Mouse (Mus musculus) telencephalon, adult 2 months (tissue): ENCODE results near the gene Capn11.

Experiments used
- DNase-seq: peaks from one replicate; pipeline ENCODE4 v3.0.0-alpha.2; 2011; ENCODE audit warnings: low read depth, low spot score

Capn11 gene

DNA sequence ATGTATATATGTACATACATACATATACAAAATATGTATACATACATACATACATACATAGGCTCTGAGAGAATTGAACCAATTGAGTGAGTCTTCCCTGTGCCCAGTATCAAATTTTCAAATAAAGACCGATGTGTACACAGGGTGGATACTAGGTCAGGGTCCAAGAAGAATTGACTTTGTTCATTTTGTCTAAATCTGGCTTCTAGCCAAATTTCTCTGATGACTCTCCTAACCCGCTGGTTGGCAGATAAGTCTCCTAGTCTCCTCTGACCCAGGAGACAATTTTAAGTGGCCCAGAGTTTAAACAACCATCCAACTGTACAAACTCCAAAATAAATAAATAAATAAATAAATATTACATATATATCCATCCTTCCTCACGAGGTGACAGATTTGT, 60.2 kb downstream of the Capn11 start:
- no peak for DNase-seq

DNA sequence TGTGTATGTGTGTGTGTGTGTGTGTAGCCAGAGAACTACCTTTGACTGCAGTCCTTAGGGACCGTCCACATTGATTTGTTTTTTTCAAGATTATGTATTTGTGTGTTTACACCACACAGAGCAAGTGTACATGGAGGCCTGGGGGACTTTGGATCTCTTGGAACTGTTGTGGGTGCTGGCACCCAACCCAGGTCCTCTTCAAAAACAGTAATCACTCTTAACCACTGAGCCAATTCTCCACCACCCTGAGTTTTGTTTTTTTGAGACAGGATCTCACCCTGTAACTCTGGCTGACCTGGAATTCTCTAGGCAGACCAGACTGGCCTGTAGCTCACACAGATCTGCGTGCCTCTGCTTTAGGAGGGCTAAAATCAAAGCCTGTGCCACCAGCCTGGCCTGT, 60.7 kb downstream of the Capn11 start:
- DNase-seq, result no peak

DNA sequence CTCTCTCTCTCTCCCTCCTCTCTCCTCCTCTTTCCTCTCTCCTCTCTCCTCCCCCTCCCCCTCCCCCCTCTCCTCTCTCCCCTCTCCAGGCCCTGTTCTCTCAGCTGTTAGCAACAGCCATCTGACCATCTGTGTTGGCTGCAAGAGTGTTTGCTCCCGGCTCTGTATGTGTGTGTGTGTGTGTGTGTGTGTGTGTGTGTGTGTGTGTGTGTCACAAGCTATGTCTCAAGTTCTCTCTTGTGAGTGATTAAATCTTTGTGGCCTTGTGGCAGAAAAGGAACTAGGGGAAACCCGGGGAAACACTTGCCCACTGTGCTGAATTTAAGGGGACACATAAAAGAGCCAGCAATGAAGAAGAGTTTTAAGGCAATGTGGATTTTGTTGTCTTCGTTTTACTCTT, 61.3 kb downstream of the Capn11 start:
- DNase-seq, result no peak

DNA sequence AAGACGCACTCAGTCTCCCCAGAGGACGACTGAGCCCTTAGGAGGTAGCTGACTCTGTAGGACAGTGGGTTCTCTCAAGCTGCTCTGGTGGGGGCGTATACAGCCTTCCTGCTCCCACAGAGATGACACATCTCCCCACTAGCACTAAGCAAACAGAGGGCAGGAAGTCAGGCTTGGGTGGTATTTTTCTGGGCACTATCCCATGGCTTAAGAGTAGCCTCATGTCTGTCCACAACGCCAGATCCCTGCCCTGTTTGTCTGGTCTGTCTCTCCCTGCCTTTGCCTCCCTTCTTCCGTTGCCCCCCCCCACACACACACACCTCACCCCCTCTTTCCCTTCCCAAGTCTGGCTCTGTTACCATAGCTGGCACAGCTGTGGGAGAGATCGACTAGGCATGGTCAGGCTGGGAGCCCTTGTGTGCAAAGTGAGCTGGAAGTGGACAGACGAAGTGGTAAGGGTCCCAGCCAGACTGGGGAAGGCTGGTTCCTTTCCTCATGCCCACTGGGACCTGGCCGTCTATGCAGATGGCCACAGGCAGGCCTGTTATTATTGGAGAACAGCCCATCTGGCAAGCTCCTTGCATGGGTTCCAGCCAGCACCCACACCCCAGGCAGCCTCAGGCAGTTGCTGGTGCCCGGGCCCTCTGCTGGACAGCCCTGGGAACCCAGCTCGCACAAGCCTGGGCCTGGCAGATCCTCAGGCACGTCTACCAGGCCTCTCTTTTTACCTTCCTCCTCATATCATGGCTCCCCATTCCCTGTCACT, 62.3 kb downstream of the Capn11 start:
- no peak for DNase-seq

DNA sequence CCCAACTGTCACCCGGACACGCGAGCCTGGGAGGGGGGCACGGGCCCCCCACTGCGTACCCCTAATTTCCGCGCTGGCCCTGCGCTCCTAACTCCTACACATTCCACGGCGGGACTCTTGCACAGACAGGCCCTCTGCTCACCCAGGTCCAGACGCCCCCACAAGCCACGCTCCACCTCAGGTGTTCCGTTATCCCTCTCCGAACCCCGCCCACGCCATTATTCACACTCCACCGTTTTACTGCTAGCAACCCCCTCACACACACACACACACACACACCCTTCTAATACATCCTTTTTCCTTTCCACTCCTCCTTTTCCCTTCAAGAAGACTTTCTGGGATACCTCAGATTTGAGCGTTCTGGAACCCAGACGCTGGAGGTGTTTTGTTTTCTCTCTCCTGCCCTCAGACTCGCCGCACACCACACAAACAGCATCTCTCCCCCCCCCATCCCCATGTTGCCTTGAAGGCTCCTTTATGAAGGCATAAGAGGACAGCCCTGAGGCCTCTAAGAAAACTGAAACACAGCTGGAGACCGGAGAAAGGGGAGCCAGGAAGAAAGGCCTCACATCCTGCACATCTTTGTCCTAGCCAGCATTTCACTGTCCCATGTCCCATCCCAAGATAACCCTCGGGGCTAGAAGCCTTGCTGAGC, 63.3 kb downstream of the Capn11 start:
- DNase-seq, result no peak

DNA sequence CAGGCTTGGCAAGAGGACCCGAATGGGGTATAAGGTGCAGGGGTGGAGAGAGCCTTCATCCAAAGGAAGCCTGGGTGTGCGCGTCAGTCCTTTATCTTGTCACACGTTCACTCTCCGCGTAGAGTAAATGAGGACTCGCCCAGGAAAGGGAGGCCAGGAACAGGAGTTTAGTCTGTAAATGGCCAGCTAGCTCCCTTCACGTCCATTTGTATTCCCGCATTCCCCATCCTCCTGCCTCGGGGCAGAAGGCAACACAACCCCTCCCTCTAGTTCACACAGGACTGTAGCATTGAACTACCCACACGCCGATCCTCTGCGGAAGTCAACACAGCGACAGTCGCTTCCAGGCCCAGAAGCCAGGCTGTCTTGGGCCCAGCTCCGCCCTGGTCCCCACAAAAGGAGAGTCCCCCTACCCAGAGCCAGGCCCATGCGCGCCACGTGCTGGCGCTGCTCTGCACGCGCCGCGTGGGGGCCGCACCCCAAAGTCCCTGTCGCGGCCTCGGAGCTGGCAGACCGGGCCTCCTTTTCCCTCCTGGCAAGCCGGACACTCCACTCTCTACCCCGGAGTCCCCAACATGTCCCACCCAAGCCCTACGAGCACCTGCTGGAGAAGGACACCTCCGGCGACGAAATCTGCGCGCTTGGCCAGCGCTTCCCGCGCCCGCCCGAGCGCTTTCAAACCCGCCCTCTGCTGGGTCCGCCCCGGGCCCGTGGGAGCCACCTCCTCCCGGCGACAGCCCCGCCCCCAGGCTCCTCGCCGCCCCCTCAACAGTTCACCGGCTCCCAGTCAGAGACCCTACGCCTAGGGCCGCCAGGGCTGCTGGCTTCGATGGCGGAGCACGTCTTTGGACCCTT, 64.0 kb downstream of the Capn11 start:
- DNase-seq, result no peak

DNA sequence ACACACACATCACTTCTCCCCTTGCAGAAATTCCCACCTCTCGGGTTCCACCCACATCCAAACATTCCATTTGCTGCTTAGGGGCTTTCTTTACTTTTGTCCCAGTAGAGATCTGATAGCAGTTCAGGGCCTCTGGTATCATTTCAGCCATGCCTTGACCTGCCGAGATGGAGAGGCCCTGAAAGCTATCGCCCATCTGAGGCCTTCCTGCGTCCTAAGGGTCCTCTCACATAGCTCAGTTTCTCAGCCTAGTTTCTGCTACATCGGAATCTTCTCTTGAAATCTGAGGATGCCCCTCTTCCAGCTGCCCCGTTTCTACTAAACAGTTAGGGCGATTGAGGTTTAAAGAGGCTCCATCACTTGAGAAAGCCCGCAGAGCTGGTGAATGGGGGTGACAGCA, 64.9 kb downstream of the Capn11 start:
- no peak for DNase-seq

DNA sequence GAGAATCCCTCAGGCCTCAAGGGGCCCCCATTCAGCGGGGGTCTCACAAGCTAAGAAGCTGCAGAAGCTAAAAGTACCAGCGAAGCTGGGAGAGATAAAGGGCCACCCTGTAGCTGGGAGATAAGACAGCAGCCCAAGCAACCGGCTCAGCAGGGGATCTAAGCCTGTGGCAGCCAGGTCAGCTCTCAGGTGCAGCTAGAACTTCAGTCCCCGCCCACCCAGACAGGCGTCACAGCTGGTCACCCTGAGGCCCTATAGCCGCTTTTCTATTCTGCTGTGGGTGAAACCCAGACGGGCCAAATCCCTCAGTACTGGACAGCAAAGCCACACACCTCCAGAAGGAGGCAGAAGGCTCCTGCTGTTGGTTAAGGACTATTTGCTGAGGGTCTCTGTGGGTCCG, 65.6 kb downstream of the Capn11 start:
- DNase-seq, result no peak

DNA sequence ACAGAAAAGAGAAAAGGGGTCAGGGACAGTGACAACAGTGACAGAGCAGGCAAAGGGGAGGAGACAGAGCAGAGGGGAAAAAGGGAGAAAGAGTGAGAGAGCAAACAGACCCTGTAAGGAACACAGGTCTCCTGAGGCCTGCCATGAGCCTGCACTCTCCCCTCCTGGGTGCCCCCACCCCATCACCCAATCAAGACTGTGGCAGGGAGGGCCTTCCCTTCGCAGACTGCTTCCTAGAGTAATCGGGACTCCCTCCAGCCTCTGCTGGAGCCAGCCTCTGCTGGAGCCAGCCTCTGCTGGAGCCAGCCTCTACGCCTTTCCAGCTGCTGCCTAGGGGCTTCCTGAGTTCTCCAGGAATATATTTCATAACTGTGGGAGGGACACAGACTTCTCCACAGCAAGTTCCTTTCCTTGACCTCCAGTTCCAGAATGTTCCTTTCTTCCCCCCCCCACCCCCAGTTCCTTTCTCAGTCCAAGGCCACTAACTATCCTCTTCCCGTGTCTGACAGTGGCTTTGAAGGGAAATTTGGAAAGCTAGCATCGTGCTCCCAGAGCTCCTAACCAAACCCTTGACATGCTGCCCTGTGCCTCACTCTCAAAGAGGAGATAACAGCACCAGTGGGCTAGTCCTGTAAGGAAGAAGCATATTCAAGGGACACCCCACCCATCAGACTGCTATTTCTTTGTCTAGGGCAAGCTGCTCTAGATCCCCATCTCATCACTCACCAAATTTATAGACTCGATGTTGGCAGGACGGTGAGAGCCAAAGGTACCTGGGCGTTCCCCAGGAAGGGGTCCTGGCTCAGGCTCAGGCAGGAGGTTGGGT, 66.3 kb downstream of the Capn11 start:
- DNase-seq, result no peak

DNA sequence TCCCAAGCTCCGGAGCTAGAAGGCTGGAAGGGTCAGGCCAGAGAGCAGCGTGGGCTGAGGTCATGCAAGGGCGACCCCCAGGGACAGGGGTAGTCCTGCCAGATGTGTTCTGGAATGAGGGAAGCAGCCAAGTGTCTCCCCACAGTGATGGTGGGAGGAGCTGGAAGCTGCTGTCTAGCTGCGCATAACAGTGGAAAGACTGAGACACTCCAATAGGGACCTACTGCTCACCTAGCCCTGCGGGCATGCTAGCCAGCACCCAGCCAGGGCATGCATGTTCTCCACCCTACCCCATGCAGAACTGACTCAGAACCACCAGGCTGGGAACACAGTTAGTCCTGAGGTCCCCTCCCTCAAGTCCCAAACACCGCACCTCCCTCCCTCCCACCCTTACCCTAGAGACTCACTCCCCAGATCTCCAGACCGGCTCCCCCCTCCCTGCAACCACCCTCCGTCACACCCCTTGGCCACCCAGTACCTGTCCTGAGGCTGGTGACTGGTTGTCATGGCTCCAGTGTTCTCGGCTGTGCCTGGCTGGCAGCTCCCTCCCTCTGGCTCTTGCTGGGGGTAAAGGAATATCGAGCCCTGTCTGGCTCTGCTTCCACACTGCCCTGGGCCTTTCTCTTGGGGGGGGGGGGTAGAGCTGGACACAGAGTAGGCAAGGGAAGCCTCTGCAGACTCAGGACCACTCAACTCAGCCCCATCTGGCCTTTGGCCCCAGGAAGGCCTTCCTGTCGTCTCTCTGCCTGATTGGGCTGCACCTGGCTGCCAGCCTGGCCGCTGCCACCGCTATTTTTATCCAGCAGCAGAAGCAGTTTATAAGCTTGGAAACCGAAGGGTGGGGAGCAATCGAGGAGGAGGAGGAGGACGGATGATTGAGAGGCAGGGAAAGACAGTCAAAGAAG, 67.2 kb downstream of the Capn11 start:
- no peak for DNase-seq

DNA sequence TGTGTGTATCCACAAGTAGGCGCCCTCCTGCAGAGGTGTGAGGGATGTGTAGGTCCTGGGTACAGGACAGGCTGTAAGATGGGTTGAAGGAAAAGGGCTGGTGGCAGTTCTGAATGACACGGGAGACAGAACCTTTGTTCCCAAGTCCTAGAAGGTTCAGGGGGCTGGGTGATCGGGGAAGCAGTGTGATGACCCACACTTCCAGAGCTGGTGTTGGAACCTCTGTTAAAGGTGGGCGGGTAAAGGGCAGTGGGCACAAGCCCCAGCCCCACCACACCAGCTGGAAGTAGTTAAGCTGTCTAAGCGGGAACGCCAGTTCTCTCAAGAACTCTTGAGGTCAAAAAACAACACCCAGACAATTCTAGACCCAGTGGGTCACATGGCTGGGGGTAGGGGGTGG, 68.7 kb downstream of the Capn11 start:
- no peak for DNase-seq

DNA sequence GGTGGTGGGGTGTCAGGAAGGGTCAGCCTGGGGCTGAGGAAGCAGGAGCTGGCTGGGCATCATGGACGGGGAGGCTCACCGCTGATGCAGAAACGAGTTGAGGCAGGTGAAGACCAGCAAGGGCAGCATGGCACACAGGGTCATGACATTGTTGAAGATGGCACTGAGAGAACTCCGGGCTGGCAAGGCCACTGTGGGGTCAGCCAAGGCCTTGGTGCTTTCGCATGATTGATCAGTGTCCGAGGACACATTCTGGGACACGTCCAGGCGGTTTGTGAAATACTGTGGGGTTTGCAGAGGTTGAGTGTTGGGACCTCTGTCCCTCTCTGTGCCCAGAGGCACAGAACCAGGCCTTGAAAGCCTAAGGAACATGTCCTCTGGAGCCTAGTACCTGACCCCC, 69.3 kb downstream of the Capn11 start:
- DNase-seq, result no peak

DNA sequence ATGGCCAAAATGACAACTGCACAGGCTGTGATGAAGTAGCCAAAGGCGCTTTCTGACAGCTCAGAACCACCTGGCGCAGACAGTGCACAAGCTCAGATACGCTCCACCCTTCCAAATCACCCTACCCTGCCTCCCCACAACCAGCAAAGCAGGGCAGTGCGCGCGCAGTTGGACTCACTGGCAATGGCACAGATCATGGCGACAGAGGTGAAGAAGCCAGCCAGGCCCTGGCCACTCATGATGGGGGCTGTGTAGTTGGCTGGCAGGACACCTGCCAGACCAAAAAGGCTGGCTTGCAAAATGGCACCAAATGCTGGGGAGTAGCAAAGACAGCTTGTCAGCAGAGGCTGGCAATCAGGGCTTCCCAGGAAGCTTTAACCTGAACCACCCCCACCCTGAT, 69.9 kb downstream of the Capn11 start:
- DNase-seq, result no peak

DNA sequence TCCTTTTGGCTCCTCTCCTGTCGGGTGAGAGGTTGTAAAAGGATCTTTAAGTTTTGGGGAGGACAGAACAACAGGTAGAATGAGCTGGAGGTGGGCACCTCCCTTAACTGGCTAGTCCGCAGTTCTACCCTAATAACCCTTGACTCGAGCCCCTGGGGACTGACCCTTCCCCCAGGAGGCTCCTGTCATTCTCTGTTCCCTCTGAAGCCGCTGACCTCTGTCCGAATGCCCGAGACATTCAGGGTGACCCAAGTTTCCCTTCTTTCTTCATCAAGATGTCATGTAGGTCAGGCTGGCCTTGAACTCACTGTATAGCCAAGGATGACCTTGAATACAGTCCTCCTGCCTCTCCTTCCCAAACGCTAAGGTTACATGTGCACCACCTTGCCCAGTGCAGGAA, 70.8 kb downstream of the Capn11 start:
- no peak for DNase-seq

DNA sequence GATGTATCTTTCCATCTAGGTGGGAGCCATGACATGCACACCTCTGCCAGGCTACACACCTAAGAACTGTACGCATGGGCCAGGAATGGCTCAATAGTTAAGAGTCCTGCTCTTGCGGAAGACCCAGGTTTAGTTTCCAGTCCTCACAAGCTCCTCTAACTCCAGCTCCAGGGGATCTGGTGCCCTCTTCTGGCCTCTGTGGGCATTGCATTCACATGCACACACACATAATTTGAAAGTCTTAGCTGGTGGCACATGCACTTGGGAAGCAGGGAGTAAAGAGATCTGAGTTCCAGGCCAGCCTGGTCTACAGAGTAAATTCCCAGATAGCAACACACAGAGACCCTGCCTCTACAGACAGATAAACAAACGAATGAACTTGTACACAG, 72.7 kb downstream of the Capn11 start:
- DNase-seq, result no peak

DNA sequence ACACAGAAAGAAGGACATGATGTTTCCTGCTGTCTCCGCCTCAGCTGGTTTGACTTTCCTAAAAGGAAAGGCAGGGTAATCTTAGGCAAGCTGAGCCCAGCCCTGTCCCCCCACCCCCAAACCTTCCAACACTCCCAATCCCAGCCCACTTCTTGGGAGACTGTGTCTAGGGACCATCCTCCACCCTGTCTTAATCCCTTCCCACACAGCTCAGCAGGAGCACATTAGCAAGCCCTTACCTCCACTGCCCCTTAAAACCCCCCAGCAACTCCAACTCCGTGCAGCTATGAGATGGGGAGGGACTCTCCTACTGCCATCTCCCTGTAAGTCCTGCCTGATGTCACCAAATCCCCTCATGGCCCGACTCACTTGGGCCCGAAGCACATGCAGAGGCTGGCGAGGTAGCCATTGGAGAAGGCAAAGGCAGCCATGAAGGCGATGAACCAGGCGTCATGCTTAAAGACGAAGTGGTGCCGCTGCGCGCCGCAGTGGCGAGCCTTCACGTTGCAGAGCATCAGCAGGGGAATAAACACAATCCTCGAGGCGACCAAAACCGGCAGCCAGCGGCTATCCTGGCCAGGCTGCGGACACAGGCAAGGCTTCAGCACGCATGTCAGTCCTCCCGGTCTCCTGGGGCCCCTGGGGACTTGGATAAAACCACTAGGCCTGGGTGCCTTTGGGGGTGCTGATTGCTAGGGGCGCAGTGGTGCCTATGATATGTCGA, 73.2 kb downstream of the Capn11 start:
- DNase-seq, result no peak

DNA sequence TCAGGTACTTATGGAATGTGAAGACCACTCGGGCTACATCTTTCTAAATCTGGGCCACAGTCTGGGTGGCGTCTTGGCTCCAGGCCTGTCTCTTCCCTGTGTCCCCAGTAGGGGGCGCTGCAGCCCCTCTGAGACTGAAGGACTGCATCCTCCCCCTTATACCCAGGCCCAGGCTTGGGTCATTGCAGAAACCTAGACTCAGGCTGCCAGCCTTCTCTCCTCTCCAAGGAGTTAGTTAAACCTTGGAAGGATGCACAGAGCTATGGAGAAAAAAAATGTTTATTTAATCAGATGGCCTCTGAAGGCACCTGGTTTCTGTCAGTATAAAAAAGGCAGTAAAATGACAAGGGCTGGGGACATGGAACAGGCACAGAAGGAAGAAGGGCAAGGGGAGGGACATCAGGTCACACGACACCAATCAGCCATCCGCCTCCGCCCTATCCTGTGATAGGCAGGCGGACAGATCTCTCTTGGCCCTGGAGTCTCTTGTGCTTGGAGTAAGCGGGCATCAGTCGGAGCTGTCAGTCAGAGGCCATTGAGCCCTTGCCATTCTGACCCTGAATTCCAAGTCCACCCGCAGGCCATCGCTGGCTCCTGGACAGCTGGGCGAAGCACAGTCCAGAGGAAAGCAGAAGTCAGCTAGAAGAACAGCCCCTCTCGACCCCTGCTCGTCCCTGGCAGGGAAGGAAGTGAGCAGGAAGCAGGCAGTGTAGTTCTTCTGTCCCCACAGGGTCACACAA, 74.0 kb downstream of the Capn11 start:
- DNase-seq, result no peak

DNA sequence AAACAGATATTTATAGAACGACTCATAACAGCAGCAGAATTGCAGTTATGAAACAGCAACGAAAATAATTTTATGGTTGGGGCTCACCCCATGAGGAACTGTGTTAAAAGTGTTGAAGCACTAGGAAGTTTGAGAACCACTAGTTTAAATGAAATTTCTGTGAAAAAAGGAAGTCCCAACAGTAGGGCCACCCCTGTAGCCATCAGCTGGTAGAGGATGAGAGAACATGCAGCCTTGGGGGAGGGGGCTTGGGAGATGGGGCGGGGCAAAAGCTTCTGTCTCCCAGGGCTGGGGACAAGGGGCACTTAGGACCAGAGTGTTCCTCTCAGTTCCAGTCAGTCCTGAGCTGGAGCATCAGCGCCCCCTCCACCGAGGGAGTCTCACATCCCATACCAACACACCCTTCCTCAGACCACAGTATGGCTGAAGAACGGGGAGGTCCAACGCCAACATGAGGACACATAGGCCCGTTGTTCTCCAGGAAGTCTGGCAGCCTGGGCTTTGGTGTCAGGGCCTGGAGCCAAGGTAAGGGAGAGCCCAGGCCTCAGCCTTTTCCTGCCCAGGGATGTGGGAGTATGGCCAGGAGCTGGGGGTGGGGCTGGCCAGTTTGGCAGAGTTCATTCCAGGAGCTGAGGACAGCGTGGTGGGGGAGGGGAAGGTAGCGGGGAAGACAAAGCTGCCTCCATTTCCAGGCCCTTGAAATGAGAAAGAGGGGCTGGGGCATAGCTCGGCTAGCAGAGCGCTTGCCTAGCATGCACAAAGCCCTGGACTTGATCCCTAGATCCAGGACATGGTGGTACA, 74.8 kb downstream of the Capn11 start:
- no peak for DNase-seq
